Mouse (Mus musculus): ENCODE measurements around the gene Eno1.

DNA sequence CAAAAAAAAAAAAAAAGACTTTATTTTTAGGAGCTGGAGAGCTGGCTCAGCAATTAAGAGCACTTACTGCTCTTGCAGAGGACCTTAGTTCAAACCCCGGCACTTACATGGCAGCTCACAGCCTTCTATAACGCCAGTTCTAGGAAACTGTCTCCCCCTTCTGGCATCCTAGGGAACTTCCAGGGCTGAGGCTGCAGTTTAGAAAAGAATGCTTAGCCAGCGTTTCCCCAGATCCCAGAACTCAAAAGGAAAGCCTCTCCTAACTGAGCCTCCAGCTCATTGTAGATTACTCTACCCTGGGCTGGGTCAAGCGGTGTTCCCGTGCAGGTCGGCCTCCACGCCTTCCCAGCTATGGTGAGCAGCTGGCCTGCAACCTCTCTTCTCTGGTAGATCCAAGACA, 28.4 kb downstream of the Eno1 start:
- TF ChIP-seq CTCF (IDR thresholded peaks at IDR 0.05; ENCODE audit: low read depth) (peak; percentile 57), EP300 (IDR thresholded peaks at IDR 0.05; ENCODE audit: low read depth) (no peak)

All from liver, postnatal 0 days (tissue).